Mouse (Mus musculus) common myeloid progenitor, adult 5-6 weeks (primary cell): ENCODE measurements around the gene Samd11. TPM values are rescaled to one million over a fixed set of nuclear protein-coding genes. Genes with fewer than 3 reads are reported as not detected.

Source experiments
- ATAC-seq: replicated peaks from 2 replicates; pipeline ENCODE4 v1.8.0; 2016; ENCODE audit warnings: low read depth, mild to moderate bottlenecking, moderate TSS enrichment, inconsistent platforms; ENCODE audit not compliant: poor library complexity, severe bottlenecking
- total RNA-seq: library from RNA; stranded (forward); fragments of 200-1000, 187-1606 nt; gene quantifications from 2 replicates; pipeline ENCODE4 v1.2.3, GENCODE M21; 2017

Samd11 gene
- total RNA-seq, result 0.10 and 0.82 TPM in 2 replicates

- peak; percentile 61 for ATAC-seq
These were observed at the start of gene Samd11 for GRCm38 (mm10) chr4:156255078-156255839. Gene Samd11, minus strand, starts transcription at chr4:156255657.

- ATAC-seq, result peak; percentile 27; the same call in 1 of the 2 replicates
These were observed 938 bp downstream of the Samd11 start for GRCm38 (mm10) chr4:156254361-156255077.

- ATAC-seq, result peak; percentile 46
These were observed 2.4 kb downstream of the Samd11 start for GRCm38 (mm10) chr4:156253043-156253442.

GRCm38 (mm10) chr4:156252619-156253018, 2.8 kb downstream of the Samd11 start:
- ATAC-seq, result no peak

GRCm38 (mm10) chr4:156252140-156252539, 3.3 kb downstream of the Samd11 start:
- no peak for ATAC-seq

GRCm38 (mm10) chr4:156251081-156251480, 4.4 kb downstream of the Samd11 start:
- no peak for ATAC-seq

GRCm38 (mm10) chr4:156249567-156249966, 5.9 kb downstream of the Samd11 start:
- no peak for ATAC-seq

GRCm38 (mm10) chr4:156236651-156237447, 18.6 kb downstream of the Samd11 start:
- ATAC-seq, result no peak

GRCm38 (mm10) chr4:156235808-156236533, 19.5 kb downstream of the Samd11 start, which contains the start of gene Noc2l:
Gene Noc2l, plus strand, starts transcription at chr4:156236010.
- ATAC-seq, result peak; percentile 72

GRCm38 (mm10) chr4:156235360-156235770, 20.1 kb downstream of the Samd11 start:
- ATAC-seq, result peak; percentile 19; the same call in 1 of the 2 replicates

- ATAC-seq, result peak; percentile 36
These were observed 20.7 kb downstream of the Samd11 start, which contains the start of gene Plekhn1 for GRCm38 (mm10) chr4:156234701-156235213. Gene Plekhn1, minus strand, starts transcription at chr4:156234857.

GRCm38 (mm10) chr4:156234021-156234501, 21.4 kb downstream of the Samd11 start:
- 0 out of 2 replicates have a peak, but pooled peaks have one; percentile 3 for ATAC-seq

- peak; percentile 29 for ATAC-seq
These were observed 26.9 kb downstream of the Samd11 start for GRCm38 (mm10) chr4:156228393-156229024.

- ATAC-seq, result peak; percentile 34
These were observed 27.6 kb downstream of the Samd11 start for GRCm38 (mm10) chr4:156227752-156228392.

GRCm38 (mm10) chr4:156224276-156224675, 31.2 kb downstream of the Samd11 start:
- no peak for ATAC-seq

GRCm38 (mm10) chr4:156219936-156220335, 35.5 kb downstream of the Samd11 start:
- ATAC-seq, result no peak

GRCm38 (mm10) chr4:156217838-156218237, 37.6 kb downstream of the Samd11 start:
- no peak for ATAC-seq

GRCm38 (mm10) chr4:156217022-156217669, 38.3 kb downstream of the Samd11 start:
- ATAC-seq, result no peak
